Mouse (Mus musculus) kidney, postnatal 4 days (tissue): Measurements from ENCODE around the gene Kif22.

Experiments
- DNase-seq, 2 experiments: peaks; one replicate each; pipeline ENCODE4 v3.0.0; 2021; ENCODE audit warnings: mixed read lengths in 2 of 2

The Kif22 gene

GRCm38 (mm10) chr7:127030172-127030571, 12.1 kb downstream of the Kif22 start:
- DNase-seq = no peak

DNA sequence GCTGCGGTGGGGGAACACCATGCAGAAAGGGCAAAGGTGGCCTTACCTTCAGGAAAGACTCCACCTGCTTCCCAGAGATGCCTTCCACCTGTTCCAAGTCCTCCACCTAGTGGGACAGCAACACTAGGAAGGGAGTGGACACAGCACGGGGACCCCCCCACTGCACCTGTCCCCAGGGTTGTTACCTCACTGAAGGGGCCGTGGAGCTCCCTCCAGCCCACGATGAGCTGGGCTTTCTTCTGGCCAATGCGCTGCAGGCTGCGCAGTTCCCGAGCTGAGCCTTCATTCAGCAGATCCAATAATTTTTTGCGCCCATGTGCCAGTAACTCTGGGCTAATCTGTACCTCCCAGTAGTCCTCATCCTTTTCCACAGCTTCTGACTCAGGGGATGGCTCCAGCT, 14.4 kb downstream of the Kif22 start:
- DNase-seq = no peak

- peak; percentile 99 to 100 for DNase-seq
Observed at GRCm38 (mm10) chr7:127026984-127027726, 15.1 kb downstream of the Kif22 start, which contains the start of gene Maz. Gene Maz, minus strand, starts transcription at chr7:127027037.

GRCm38 (mm10) chr7:127026616-127026983, 15.7 kb downstream of the Kif22 start:
- DNase-seq = no peak

- DNase-seq = peak; percentile 82 to 89
Observed at GRCm38 (mm10) chr7:127026161-127026600, 16.1 kb downstream of the Kif22 start.

DNA sequence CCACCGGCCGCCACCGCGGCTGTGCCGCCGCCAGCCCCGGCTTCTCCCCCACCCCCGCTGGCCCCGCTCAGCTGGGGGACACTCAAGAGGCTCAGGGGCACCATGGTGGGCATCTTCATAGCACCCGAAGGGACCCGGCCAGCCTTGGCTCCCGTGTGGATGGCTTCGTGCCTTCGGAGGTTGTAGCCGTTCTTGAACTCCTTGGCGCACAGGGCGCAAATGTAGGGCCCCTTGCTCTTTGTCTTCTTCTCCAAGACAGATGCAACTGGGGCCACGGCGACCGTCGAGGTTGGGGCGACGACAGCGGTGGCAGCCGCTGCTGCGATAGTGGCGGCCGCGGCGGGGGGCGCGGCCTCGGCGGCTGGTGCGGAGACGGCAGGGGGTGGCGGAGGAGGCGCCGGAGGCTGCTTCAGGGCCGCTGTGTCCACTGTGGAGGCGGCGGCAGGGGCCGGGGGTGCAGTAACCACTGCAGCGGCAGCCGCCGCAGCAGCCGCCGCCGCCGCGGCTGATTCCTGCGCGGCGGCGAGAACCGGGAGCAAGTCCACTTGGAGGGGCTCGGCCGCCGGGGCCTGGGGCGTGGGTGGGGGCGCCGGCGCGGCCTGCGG, 16.6 kb downstream of the Kif22 start:
- DNase-seq = peak; percentile 73 to 84

DNA sequence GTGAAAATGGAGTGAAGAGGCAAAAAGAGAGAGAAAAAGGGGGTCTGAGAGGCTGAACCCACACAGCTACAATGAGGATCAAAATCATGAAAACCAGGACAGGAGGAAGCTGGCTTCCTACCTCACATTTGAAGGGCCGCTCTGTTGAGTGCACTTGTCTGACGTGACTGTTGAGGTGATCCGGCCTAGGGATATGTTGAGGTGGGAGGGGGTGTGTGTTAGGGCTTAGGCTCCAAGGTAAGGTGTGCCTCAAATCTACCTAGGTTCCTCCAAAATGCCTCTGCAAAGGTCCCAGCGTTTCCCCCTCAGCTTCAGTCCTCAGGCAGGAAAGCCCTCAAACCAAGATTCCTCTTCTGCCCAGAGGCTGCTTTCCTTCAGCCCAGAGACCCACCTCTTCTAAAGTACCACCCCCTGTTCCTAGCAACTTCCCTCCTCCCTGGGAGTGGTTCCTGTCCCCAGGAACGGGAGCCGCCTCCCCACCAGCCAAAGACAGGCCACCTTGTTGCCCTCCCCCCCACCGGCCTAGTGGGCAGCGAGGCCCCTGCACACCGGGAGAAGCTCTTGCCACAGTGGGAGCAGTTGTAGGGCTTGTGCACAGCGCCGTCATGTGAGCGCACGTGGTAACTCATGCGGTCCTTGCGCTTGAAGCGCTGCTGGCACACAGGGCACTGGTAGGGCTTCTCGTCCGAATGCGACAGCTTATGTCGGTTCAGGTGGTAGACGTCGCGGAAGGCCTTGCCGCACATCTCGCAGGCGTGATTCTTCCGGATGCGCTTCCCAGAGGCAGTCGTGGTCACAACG, 17.3 kb downstream of the Kif22 start:
- DNase-seq = peak; percentile 84 to 93

GRCm38 (mm10) chr7:127023896-127024690, 18.2 kb downstream of the Kif22 start:
- no peak for DNase-seq

- DNase-seq = no peak
Observed at GRCm38 (mm10) chr7:127023272-127023691, 19.0 kb downstream of the Kif22 start.

DNA sequence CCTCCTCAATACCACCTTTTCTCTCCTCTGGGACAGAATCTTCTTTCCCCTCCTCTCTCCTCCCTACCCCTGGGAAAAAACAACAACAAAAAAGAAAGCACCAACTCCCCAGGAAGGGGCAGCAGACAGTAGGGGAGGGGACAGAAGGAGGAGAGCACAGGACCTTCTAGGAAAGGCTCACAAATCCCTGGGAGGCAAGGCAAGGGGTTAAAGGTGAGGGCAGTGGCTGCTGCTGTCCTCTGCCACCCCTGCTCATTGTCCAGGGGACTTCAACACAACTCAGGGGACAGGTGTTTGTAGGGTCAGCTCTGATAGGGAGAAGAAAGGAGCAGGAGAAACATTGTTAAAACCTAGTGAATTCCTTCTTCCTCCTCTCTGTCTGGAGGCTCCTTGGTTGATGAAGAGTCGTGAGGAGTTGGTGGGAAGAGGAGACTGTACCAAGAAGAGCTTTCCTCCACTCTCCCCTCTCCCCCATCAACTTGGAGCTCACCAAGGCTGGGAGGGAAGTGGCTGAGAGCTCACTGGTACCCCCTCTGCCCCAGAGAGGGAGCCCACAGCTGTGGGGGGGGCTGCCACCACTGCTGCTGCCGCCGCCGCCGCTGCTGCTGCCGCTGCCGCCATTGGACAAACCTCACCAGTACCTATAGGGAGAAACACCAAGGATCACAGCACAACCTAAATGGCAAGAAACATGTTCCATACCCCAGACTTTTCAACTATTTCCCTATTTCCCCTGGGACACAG, 19.6 kb downstream of the Kif22 start:
- DNase-seq = no peak

GRCm38 (mm10) chr7:127021563-127022527, 20.4 kb downstream of the Kif22 start:
- DNase-seq = no peak

- peak; percentile 76 to 80 for DNase-seq
Observed at GRCm38 (mm10) chr7:127020901-127021562, 21.2 kb downstream of the Kif22 start, which contains the start of the genes Gm42742 and Prrt2. Gene Gm42742, minus strand, starts transcription at chr7:127021097. Gene Prrt2, minus strand, starts transcription at chr7:127021211.

DNA sequence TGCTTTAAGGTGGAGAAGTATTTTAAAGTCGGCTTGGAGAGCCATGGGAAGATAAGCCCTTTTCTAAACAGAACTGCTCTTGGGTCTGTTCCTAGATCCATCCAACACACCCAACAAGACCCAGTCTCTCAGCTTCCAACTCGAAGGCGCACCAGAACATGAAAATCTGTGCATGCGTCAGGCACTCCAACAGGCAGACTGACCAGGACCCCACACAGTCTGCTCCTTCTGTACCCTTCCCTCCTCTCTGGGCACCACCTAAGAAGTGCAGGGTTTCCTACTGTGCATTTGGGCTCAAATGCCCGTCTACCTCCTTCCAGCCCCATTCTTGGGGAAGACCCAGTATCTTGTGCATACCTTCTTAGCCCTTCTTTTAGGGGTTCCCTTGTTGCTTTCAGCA, 21.8 kb downstream of the Kif22 start:
- peak in 1 of 2 experiments; percentile 17 for DNase-seq

DNA sequence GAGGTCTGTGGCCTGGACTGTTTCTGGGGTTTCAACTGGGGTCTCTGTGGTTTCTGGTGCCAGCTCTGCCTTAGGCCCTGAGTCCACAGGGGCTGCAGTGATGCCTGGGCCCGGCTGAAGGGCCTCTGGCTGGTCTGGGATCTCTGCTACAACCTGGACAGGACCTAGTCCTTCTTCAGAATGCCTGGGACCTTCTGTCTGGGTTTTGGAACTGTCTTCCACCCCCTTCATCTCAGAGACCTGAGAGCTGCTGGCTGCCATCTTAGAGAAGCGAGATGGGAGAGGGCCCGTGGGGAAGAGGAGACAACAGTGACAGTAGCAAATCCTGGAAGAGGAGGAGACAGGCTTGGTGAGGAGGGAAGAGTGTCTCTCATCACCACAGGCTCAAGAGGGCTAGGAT, 22.2 kb downstream of the Kif22 start:
- no peak for DNase-seq

GRCm38 (mm10) chr7:127019306-127019960, 22.8 kb downstream of the Kif22 start:
- no peak for DNase-seq

DNA sequence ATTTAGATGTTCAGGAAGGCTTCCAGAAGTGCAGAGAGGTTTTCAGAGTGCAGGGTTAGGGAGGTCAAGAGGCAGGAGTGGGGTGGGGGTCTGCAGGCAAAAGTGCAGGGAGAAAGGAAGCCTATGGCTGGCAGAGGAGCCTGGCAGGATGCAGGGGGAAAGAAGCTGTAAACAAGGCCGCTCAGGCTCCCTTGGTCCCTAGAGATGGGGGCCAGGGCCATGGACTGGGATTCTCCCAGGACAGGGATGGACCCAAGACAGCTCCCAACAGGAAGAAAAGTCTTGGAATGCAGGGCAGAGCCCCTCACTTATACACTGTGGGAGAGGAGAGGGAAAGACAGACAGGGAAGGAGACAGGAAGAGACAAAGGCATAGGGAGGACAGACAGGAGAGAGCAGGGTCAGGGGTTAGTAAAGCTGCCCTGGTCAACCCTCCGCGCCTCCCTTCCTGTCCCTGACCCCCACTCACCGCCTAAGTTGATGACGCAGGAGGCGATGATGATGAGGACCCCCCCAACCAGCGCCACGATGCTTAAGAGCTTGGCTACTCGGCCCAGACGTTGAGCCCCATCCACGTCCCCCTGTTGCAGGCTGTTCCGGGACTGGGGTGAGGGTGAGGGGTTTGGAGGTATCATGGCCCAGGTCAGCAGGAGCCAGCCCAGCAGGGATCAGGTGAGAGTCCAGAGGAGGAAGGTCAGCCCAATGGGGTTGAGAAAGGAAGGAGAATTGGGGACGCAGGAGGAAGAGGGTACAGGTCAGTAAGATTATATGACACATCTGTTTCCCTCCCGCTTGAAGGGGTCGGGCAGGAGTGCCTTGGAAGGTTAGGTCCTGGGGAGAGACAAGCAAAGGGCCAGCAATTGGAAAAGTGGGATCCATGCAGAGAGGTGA, 23.6 kb downstream of the Kif22 start:
- no peak for DNase-seq

- DNase-seq = no peak
Observed at GRCm38 (mm10) chr7:127017950-127018345, 24.3 kb downstream of the Kif22 start.
